Mouse (Mus musculus): Measurements from ENCODE around the gene Lpin2. TPM values are rescaled to one million over a fixed set of nuclear protein-coding genes. Genes with fewer than 3 reads are reported as not detected.

Gene Lpin2
- polyA plus RNA-seq, 1 experiment: 11.2 TPM

DNA sequence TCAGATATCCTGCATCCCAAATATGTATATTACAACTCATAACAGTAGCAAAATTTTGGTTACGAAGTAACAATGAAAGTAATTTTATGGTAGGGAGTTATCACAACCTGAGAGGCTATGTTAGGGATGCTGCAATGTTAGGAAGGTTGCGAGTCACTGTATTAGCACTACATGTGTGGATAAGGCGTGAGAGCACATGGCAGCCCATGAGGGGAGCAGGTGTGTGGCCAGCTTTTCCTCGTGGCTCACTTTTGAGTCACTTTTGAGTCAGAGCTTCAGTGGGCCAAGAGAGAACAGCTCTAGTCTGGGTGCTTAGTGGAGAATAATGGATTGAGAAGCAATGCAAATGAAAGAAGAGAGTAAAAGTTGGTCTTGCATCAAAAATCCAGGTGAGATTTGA lies 40.3 kb upstream of the Lpin2 start:
- Histone ChIP-seq H3K27ac (ENCODE audit: control insufficient read depth, insufficient read depth, low read depth, low read length) (no peak overlapping the region), H3K4me3 (ENCODE audit: control insufficient read depth, low read depth, low read length) (no peak overlapping the region), H3K36me3 (ENCODE audit: control insufficient read depth, insufficient read depth, low read length) (no peaks in the 10 kb centered on the region), H3K4me1 (ENCODE audit: control insufficient read depth, insufficient read depth, low read length) (no peaks in the 10 kb centered on the region), H3K27me3 (ENCODE audit: control insufficient read depth, insufficient read depth, low read length) (no peaks in the 10 kb centered on the region)
- TF ChIP-seq POLR2A (IDR thresholded peaks at IDR 0.05; ENCODE audit: control insufficient read depth, low read depth, low read length): no peak
- TF ChIP-seq CTCF (IDR thresholded peaks at IDR 0.05; ENCODE audit: control insufficient read depth, insufficient read depth, insufficient replicate concordance, low read depth, low read length): no peak

DNA sequence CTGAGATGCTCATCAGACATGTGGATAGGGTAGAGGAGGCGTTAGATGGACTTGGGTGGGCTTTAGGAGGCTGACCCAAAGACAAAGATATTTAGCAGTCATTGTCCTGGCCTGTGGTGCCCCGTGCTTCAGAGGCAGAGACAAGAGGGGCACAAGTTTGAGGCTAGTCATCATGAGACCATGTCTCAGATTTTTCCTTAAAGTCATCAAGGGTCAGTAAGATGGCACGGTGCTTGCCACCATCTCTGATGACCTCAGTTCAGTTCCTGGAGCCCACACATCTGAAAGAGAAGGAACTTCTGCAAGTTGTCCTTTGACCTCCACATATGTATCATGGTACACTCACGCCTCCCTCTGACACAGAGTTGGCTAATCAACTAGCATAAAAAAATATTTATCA lies 39.2 kb upstream of the Lpin2 start:
- no peak for TF ChIP-seq CTCF (IDR thresholded peaks at IDR 0.05; ENCODE audit: control insufficient read depth, insufficient read depth, insufficient replicate concordance, low read depth, low read length)
- no peak for TF ChIP-seq POLR2A (IDR thresholded peaks at IDR 0.05; ENCODE audit: control insufficient read depth, low read depth, low read length)
- Histone ChIP-seq H3K4me3 (ENCODE audit: control insufficient read depth, low read depth, low read length) (no peak overlapping the region), H3K36me3 (ENCODE audit: control insufficient read depth, insufficient read depth, low read length) (no peaks in the 10 kb centered on the region)

DNA sequence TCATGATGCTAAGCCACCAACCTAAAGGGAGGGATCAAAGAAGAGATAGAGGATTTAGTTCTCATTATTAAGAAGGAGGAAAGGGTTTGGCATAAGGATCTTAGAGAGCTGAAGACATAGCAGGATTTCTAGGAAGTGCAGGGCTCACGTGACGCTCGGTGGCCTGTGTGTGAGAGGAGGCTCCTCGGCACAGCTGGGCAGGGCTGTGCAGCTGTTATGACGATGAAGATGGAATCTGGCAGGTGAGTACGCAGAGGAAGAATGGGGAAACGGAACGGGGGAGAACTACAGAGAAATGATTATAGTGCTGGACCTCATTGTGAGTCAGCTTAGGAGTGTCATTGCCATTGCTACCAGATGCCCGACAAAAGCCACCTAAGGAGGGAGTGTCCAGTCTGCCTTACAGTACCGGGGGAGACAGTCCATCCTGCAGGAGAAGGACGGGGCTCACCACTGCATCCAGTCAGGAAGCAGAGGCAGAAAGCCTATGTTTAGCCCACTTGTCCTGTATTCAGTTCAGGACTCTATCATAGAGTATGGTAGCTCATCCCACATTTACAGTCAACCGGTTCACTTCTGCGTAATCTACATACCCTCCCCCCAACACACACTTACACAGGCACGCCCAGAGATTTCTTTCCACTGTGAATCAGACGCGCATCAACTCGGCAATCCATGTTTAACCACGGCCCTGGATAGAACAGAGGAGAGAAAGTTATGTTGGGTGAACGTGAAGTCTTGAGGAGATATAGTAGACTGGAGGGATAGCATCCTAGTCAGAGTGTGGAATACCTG lies 37.8 kb upstream of the Lpin2 start:
- TF ChIP-seq POLR2A (IDR thresholded peaks at IDR 0.05; ENCODE audit: control insufficient read depth, low read depth, low read length) (no peak), CTCF (IDR thresholded peaks at IDR 0.05; ENCODE audit: control insufficient read depth, insufficient read depth, insufficient replicate concordance, low read depth, low read length) (no peak)
- H3K4me1 ChIP-seq (ENCODE audit: control insufficient read depth, insufficient read depth, low read length): no peaks in the 10 kb centered on the region
- no peak overlapping the region for H3K4me3 ChIP-seq (ENCODE audit: control insufficient read depth, low read depth, low read length)
- H3K27me3 ChIP-seq (ENCODE audit: control insufficient read depth, insufficient read depth, low read length): no peaks in the 10 kb centered on the region
- H3K27ac ChIP-seq (ENCODE audit: control insufficient read depth, insufficient read depth, low read depth, low read length): no peak overlapping the region
- H3K36me3 ChIP-seq (ENCODE audit: control insufficient read depth, insufficient read depth, low read length): no peaks in the 10 kb centered on the region

More for the DNA sequence above, 39.2 kb upstream of the Lpin2 start:
- Histone ChIP-seq H3K27me3 (ENCODE audit: control insufficient read depth, insufficient read depth, low read length) (no peaks in the 10 kb centered on the region), H3K4me1 (ENCODE audit: control insufficient read depth, insufficient read depth, low read length) (no peaks in the 10 kb centered on the region), H3K27ac (ENCODE audit: control insufficient read depth, insufficient read depth, low read depth, low read length) (no peak overlapping the region)

GRCm38 (mm10) chr17:71145248-71145961 lies 37.0 kb upstream of the Lpin2 start:
- no peak overlapping the region for H3K27ac ChIP-seq (ENCODE audit: control insufficient read depth, insufficient read depth, low read depth, low read length)
- no peaks in the 10 kb centered on the region for H3K27me3 ChIP-seq (ENCODE audit: control insufficient read depth, insufficient read depth, low read length)
- TF ChIP-seq CTCF (IDR thresholded peaks at IDR 0.05; ENCODE audit: control insufficient read depth, insufficient read depth, insufficient replicate concordance, low read depth, low read length) (no peak), POLR2A (IDR thresholded peaks at IDR 0.05; ENCODE audit: control insufficient read depth, low read depth, low read length) (no peak)
- no peaks in the 10 kb centered on the region for H3K36me3 ChIP-seq (ENCODE audit: control insufficient read depth, insufficient read depth, low read length)
- H3K4me1 ChIP-seq (ENCODE audit: control insufficient read depth, insufficient read depth, low read length): no peaks in the 10 kb centered on the region
- H3K4me3 ChIP-seq (ENCODE audit: control insufficient read depth, low read depth, low read length): no peak overlapping the region

DNA sequence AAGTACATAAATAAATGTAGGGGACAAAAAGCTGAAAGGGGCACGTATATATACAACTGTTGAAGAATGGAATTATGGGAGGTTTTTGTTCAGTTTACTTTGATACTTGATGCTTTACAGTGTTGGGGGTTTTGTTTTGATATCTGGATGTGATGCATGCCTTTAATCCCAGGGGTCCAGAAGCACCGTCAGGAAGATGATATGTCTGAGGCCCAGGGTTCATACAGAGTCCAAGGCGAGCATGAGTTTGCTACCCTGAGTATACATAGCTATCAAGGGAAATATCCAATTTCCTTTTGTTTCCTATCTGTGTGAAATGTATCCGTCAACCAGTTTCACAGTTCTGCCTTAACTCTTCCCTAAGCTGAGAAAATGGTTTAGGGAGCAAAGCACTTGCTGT lies 29.0 kb upstream of the Lpin2 start:
- H3K4me1 ChIP-seq (ENCODE audit: control insufficient read depth, insufficient read depth, low read length): no peaks in the 10 kb centered on the region
- no peaks in the 10 kb centered on the region for H3K27me3 ChIP-seq (ENCODE audit: control insufficient read depth, insufficient read depth, low read length)
- H3K36me3 ChIP-seq (ENCODE audit: control insufficient read depth, insufficient read depth, low read length): no peaks in the 10 kb centered on the region
- no peak overlapping the region for H3K4me3 ChIP-seq (ENCODE audit: control insufficient read depth, low read depth, low read length)
- no peak for TF ChIP-seq POLR2A (IDR thresholded peaks at IDR 0.05; ENCODE audit: control insufficient read depth, low read depth, low read length)
- TF ChIP-seq CTCF (IDR thresholded peaks at IDR 0.05; ENCODE audit: control insufficient read depth, insufficient read depth, insufficient replicate concordance, low read depth, low read length): no peak
- no peak overlapping the region for H3K27ac ChIP-seq (ENCODE audit: control insufficient read depth, insufficient read depth, low read depth, low read length)

DNA sequence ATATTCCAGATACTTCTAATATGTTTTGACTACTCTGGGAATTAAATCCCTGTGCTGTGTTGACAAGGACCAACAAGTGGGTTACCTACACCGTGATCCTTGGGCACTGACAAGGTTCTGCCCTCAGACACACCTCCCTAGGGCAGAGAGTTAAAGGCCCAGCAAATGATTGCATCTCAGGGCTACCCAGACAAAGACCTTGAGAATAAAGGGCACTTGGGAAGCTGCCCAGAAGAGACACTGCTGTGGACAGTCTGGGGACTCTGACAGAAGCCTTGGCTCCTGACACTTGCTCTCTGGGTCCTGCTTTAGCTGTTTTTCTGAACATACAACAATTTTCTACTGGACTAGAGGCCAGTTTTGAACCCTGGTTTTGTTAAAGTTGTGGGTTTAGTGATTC lies 27.1 kb upstream of the Lpin2 start:
- TF ChIP-seq POLR2A (IDR thresholded peaks at IDR 0.05; ENCODE audit: control insufficient read depth, low read depth, low read length) (no peak), CTCF (IDR thresholded peaks at IDR 0.05; ENCODE audit: control insufficient read depth, insufficient read depth, insufficient replicate concordance, low read depth, low read length) (no peak)
- Histone ChIP-seq H3K4me3 (ENCODE audit: control insufficient read depth, low read depth, low read length) (no peak overlapping the region), H3K27me3 (ENCODE audit: control insufficient read depth, insufficient read depth, low read length) (no peaks in the 10 kb centered on the region), H3K4me1 (ENCODE audit: control insufficient read depth, insufficient read depth, low read length) (no peaks in the 10 kb centered on the region), H3K36me3 (ENCODE audit: control insufficient read depth, insufficient read depth, low read length) (no peaks in the 10 kb centered on the region), H3K27ac (ENCODE audit: control insufficient read depth, insufficient read depth, low read depth, low read length) (no peak overlapping the region)

DNA sequence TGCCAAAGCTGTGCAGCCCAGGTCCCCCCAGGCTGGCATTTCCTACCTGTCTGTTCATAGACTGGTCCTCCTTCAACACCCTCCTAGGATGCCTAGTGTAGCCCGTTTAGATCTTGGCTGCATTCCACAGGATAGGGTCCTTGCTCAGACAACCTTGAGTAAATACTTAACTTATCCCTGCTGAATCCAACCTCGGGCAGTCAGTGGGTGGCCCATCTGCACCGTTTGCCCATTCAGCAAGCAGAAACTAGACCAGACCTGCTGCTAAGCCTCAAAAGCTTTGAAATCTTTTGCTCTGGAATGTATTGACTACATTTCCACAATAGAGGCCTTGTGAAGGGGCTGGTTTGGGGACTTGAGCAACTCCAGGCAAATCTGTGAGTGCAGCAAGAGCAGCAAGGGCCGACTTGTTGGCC lies 23.2 kb upstream of the Lpin2 start:
- TF ChIP-seq POLR2A (IDR thresholded peaks at IDR 0.05; ENCODE audit: control insufficient read depth, low read depth, low read length): no peak
- no peak for TF ChIP-seq CTCF (IDR thresholded peaks at IDR 0.05; ENCODE audit: control insufficient read depth, insufficient read depth, insufficient replicate concordance, low read depth, low read length)
- Histone ChIP-seq H3K27ac (ENCODE audit: control insufficient read depth, insufficient read depth, low read depth, low read length) (no peak overlapping the region), H3K4me3 (ENCODE audit: control insufficient read depth, low read depth, low read length) (no peak overlapping the region)

More for the DNA sequence above, 23.2 kb upstream of the Lpin2 start:
- no peaks in the 10 kb centered on the region for H3K4me1 ChIP-seq (ENCODE audit: control insufficient read depth, insufficient read depth, low read length)
- H3K36me3 ChIP-seq (ENCODE audit: control insufficient read depth, insufficient read depth, low read length): no peaks in the 10 kb centered on the region
- no peaks in the 10 kb centered on the region for H3K27me3 ChIP-seq (ENCODE audit: control insufficient read depth, insufficient read depth, low read length)

Measured in testis, adult 2 months (tissue).